Mouse (Mus musculus): ENCODE measurements around the gene Gm20388.

DNA sequence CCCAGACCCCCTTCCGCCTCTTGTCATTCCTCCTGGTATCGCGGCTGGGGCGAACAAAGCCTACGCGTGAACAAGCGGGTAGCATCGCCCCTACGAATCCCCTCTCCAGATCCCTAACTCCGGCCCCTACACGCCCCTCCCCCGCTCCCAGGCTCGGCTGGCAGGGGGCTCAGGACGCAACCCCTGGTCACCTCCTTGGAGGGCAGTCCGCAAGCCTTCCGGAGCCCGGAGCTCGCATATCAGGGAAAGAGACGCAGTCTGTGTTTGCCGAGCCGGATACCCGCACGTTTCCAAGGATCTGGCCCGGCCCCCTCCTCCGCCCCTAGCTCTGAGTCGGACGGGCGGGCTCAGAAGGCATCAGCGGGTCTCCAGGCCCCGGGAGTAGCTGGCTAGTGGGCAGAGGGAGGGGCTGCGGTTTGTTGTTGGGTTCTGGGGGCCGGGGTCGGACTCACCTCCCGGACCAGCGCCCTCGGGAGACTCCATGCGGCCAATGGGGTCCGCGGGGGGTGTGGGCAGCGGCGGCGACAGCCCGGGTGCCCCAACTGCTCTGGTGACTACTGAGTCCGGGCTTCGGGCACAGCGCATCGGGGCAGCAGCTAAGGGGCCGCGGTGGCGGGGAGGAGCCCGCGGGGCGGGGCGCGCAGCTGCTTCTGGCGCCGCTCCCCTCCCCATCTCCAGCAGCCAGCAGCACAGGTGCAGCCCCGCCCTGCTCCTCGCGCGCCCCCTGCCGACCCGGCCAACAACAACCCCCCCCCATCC, 3604.3 kb downstream of the Gm20388 start, which contains the start of gene Dbndd1:
- TF ChIP-seq CTCF (IDR thresholded peaks at IDR 0.05; ENCODE audit: control insufficient read depth, insufficient read depth, low read length) = peak; percentile 3; the same call in 1 of the 2 replicates
- TF ChIP-seq POLR2A (IDR thresholded peaks at IDR 0.05; ENCODE audit: borderline replicate concordance, control insufficient read depth, low read depth, low read length) = no peak

Data from bone marrow, adult 2 months (tissue).